Mouse (Mus musculus) kidney, embryonic 14.5 days (tissue): ENCODE results near the gene Usp20. TPM values are rescaled to one million over a fixed set of nuclear protein-coding genes. Genes with fewer than 3 reads are reported as not detected.

Source experiments
- ATAC-seq: fragments of 200-750 bp; cut with Nextera tagmentation; 2 replicates; pipeline ENCODE4 v1.8.0; 2017; ENCODE audit warnings: moderate number of reproducible peaks, mild to moderate bottlenecking, moderate TSS enrichment, moderate library complexity; ENCODE audit not compliant: low FRiP score, low TSS enrichment
- H3K27ac ChIP-seq: fragments of 300-500 bp; sonication (generic); 2 replicates; pipeline ENCODE4 v1.5.1; 2014; ENCODE audit warnings: low read depth, mild to moderate bottlenecking, low read length, moderate library complexity, mixed read lengths
- H3K27me3 ChIP-seq: fragments of 300-500 bp; sonication (generic); 2 replicates; pipeline ENCODE4 v1.6.1; 2014; ENCODE audit warnings: mild to moderate bottlenecking, low read length; ENCODE audit not compliant: control insufficient read depth, insufficient read depth
- H3K36me3 ChIP-seq: fragments of 300-500 bp; sonication (generic); 2 replicates; pipeline ENCODE4 v1.6.1; 2014; ENCODE audit warnings: low read length, mixed read lengths; ENCODE audit not compliant: control insufficient read depth, insufficient read depth
- H3K4me1 ChIP-seq: fragments of 300-500 bp; sonication (generic); 2 replicates; pipeline ENCODE4 v1.6.1; 2014; ENCODE audit warnings: low read length, mixed read lengths; ENCODE audit not compliant: control insufficient read depth, insufficient read depth
- H3K4me2 ChIP-seq: fragments of 300-500 bp; sonication (generic); replicated peaks from 2 replicates; pipeline ENCODE4 v1.6.1; 2014; ENCODE audit warnings: low read depth, mild to moderate bottlenecking, low read length
- H3K4me3 ChIP-seq: fragments of 300-500 bp; sonication (generic); 2 replicates; pipeline ENCODE4 v1.5.1; 2014; ENCODE audit warnings: mild to moderate bottlenecking, low read length
- H3K9ac ChIP-seq: fragments of 300-500 bp; sonication (generic); 2 replicates; pipeline ENCODE4 v1.6.1; 2014; ENCODE audit warnings: low read depth, mild to moderate bottlenecking, low read length, moderate library complexity
- H3K9me3 ChIP-seq: fragments of 300-500 bp; sonication (generic); 2 replicates; pipeline ENCODE4 v1.6.1; 2016; ENCODE audit warnings: low read length; ENCODE audit not compliant: control insufficient read depth
- WGBS: fragments of 180-500 bp; shearing (Covaris S2); extraction: QIAGEN DNeasy Blood & Tissue Kit; methylation state at CpG from one replicate; pipeline ENCODE4 v1.1.7; 2014; 5-methylcytosine and 5-hydroxymethylcytosine counted together
- polyA plus RNA-seq: library from polyadenylated mRNA; unstranded; fragments of >200 nt; fragmentation: Nextera tagmentation; extraction: Ambion mirVana; gene quantifications from 2 replicates; pipeline ENCODE4 v1.2.1, GENCODE M21; 2014

Usp20 gene
- polyA plus RNA-seq, 1 experiment from 2014 or later = 12.5 TPM

DNA sequence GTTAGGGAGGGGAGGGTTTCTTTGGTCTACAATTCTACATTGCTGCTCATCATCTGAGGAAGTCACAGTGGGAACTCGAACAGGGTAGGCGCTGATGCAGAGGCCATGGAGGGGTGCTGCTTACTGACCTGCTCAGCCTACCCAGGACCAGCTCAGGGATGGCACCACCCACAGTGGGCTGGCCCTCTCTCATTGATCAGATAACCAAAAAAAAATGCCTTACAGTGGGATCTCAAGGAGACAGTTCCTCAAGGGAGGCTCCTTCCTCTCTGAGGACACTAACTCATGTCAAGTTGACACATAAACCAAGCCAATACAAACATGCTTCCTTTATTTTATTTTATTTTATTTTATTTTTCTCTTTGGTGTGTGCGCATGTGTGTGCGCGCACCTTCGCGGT is 87.4 kb downstream of the Usp20 start:
- Histone ChIP-seq H3K36me3 (peaks cover 11% of the 10 kb centered on the region; the same call in 1 of the 2 replicates), H3K4me3 (no peak overlapping the region), H3K9me3 (no peaks in the 10 kb centered on the region), H3K27ac (peak overlapping the region; percentile 92; the same call in 1 of the 2 replicates), H3K9ac (no peak overlapping the region), H3K4me1 (peaks cover 24% of the 10 kb centered on the region), H3K27me3 (no peaks in the 10 kb centered on the region), H3K4me2 (no peak overlapping the region)
- WGBS = 93% methylated on average over 7 of the region's 7 CpGs
- no peak for ATAC-seq

Other genes starting within 250 kb of the Usp20 start
- gene 1700001O22Rik, start 178.6 kb upstream of the Usp20 start, polyA plus RNA-seq = 3.8 and 4.2 TPM in 2 replicates
- 95.6 and 101 TPM in 2 replicates for gene Ntmt1, start 174.5 kb upstream of the Usp20 start, polyA plus RNA-seq
- 29.7 and 33.3 TPM in 2 replicates for gene Asb6, start 151.9 kb upstream of the Usp20 start, polyA plus RNA-seq
- gene Prrx2, start 147.3 kb upstream of the Usp20 start, polyA plus RNA-seq = 15.3 and 20.1 TPM in 2 replicates
- 6.1 and 7.2 TPM in 2 replicates for gene Ptges, start 52.4 kb upstream of the Usp20 start, polyA plus RNA-seq
- gene Tor1b, start 29.3 kb upstream of the Usp20 start, polyA plus RNA-seq = 31.0 and 39.3 TPM in 2 replicates
- 71.8 and 80.6 TPM in 2 replicates for gene Tor1a, start 14.3 kb upstream of the Usp20 start, polyA plus RNA-seq
- gene BC005624, start 78 bp upstream of the Usp20 start, polyA plus RNA-seq = 48.7 and 52.7 TPM in 2 replicates
- 12.2 and 24.1 TPM in 2 replicates for gene Fnbp1, start 159.7 kb downstream of the Usp20 start, polyA plus RNA-seq
- 26.6 and 27.5 TPM in 2 replicates for gene Gpr107, start 170.0 kb downstream of the Usp20 start, polyA plus RNA-seq